ENCODE assay signal across 8 mouse cellular contexts in the genomic region with DNA sequence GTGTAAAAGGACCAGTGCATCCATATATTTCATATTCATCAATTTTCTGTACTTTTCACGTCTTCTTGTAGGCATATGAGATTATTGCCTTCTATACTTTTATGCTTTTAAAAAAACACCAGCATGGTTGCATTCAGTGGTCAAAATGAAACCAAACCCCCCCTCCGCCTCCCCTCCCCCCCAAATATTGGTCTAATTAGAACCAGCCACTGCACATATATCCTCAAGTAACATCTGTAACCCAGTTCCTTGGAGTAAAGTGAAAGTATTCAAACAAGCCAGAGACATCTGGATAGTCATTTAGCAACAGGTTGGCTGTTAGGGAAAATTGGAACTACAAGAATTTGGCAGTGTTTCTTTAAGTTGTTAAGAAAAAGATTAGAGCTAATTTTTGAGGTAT. TPM values are rescaled to one million over a fixed set of nuclear protein-coding genes. Genes with fewer than 3 reads are reported as not detected.
DNase-seq lines count a peak whose midpoint lies in the region; ATAC-seq and TF ChIP-seq lines count a peak whose summit lies in the region.

No protein-coding gene starts in this region.

- no peaks in the 10 kb centered on the region for H3K9me3 ChIP-seq in kidney, embryonic 14.5 days (ENCODE audit: control insufficient read depth, low read length)
- no peaks in the 10 kb centered on the region for H3K9me3 ChIP-seq in hindbrain, embryonic 13.5 days
- no peaks in the 10 kb centered on the region for H3K9me3 ChIP-seq in midbrain, embryonic 13.5 days

- WGBS in kidney, embryonic 14.5 days, result 58% methylated on average over 2 of the region's 2 CpGs
- WGBS in hindbrain, embryonic 13.5 days, result 59% methylated on average over 2 of the region's 2 CpGs
- 55% methylated on average over 2 of the region's 2 CpGs for WGBS in midbrain, embryonic 13.5 days

- H3K4me3 ChIP-seq in kidney, embryonic 14.5 days (ENCODE audit: low read length), result peak overlapping the region; percentile 63
- H3K4me3 ChIP-seq in bone marrow macrophage, adult 2 months (ENCODE audit: insufficient read depth, low read length), result peak overlapping the region; percentile 91
- H3K4me3 ChIP-seq in hindbrain, embryonic 13.5 days, result no peak overlapping the region; the same call in 1 of the 2 replicates
- no peak overlapping the region; the same call in 1 of the 2 replicates for H3K4me3 ChIP-seq in midbrain, embryonic 13.5 days (replicated peaks)

- H3K36me3 ChIP-seq in kidney, embryonic 14.5 days (ENCODE audit: control insufficient read depth, insufficient read depth, low read length), result no peaks in the 10 kb centered on the region
- no peaks in the 10 kb centered on the region for H3K36me3 ChIP-seq in hindbrain, embryonic 13.5 days
- H3K36me3 ChIP-seq in midbrain, embryonic 13.5 days, result no peaks in the 10 kb centered on the region

- peak overlapping the region; percentile 88; the same call in 1 of the 2 replicates for H3K9ac ChIP-seq in kidney, embryonic 14.5 days (ENCODE audit: low read depth, low read length)
- H3K9ac ChIP-seq in hindbrain, embryonic 13.5 days, result no peak overlapping the region
- H3K9ac ChIP-seq in midbrain, embryonic 13.5 days (replicated peaks), result no peak overlapping the region

- TF ChIP-seq POLR2A in bone marrow macrophage, adult 2 months (IDR thresholded peaks at IDR 0.05; ENCODE audit: borderline replicate concordance, low read depth, low read length), result no peak

- H3K27ac ChIP-seq in kidney, embryonic 14.5 days (ENCODE audit: low read depth, low read length), result no peak overlapping the region
- peak overlapping the region; percentile 90 for H3K27ac ChIP-seq in bone marrow macrophage, adult 2 months (ENCODE audit: insufficient read depth, low read depth, low read length)
- H3K27ac ChIP-seq in hindbrain, embryonic 13.5 days, result no peak overlapping the region
- H3K27ac ChIP-seq in midbrain, embryonic 13.5 days, result no peak overlapping the region

- H3K27me3 ChIP-seq in kidney, embryonic 14.5 days (ENCODE audit: control insufficient read depth, insufficient read depth, low read length), result peaks cover 11% of the 10 kb centered on the region
- peaks cover 38% of the 10 kb centered on the region for H3K27me3 ChIP-seq in hindbrain, embryonic 13.5 days
- H3K27me3 ChIP-seq in midbrain, embryonic 13.5 days, result peaks cover 35% of the 10 kb centered on the region

- H3K4me2 ChIP-seq in kidney, embryonic 14.5 days (replicated peaks; ENCODE audit: low read depth, low read length), result peak overlapping the region; percentile 98
- peak overlapping the region; percentile 74 for H3K4me2 ChIP-seq in hindbrain, embryonic 13.5 days
- H3K4me2 ChIP-seq in midbrain, embryonic 13.5 days (replicated peaks), result peak overlapping the region; percentile 90

- no peak for TF ChIP-seq CTCF in bone marrow macrophage, adult 2 months (IDR thresholded peaks at IDR 0.05; ENCODE audit: low read depth, low read length)

- 0 out of 2 replicates have a peak, but pooled peaks cover 3% of the 10 kb centered on the region for H3K4me1 ChIP-seq in kidney, embryonic 14.5 days (ENCODE audit: control insufficient read depth, insufficient read depth, low read length)
- H3K4me1 ChIP-seq in bone marrow macrophage, adult 2 months (ENCODE audit: control insufficient read depth, insufficient read depth, low read length), result no peaks in the 10 kb centered on the region; the same call in 1 of the 2 replicates
- H3K4me1 ChIP-seq in hindbrain, embryonic 13.5 days (replicated peaks), result peaks cover 22% of the 10 kb centered on the region
- H3K4me1 ChIP-seq in midbrain, embryonic 13.5 days (replicated peaks), result peaks cover 31% of the 10 kb centered on the region

- ATAC-seq in kidney, embryonic 14.5 days (ENCODE audit: low FRiP score, low TSS enrichment), result no peak
- no peak for ATAC-seq in hindbrain, embryonic 13.5 days (ENCODE audit: low FRiP score)
- ATAC-seq in midbrain, embryonic 13.5 days, result no peak

- intact Hi-C loops in left cerebral cortex, postnatal 14 days (cut with DNase I), result no loop called here

- DNase-seq in kidney, adult 18-20 months, result no peak
- no peak for DNase-seq in cerebellum, adult 11 months
- no peak for DNase-seq in layer of hippocampus, adult 8-10 months (ENCODE audit: low spot score in 2 of 2)
- DNase-seq in left cerebral cortex, postnatal 14 days (ENCODE audit: low spot score in 2 of 2), result no peak

RNA-seq across cellular contexts. Expression of gene Cdkn2c, which starts 0.5 kb away (rescaled TPM):
- polyA plus RNA-seq in kidney, embryonic 14.5 days (2014; fragmentation: Nextera tagmentation; extraction: Ambion mirVana), result 2.8 and 3.2 TPM in 2 replicates
- 63.5 and 73.9 TPM in 2 replicates for polyA plus RNA-seq in bone marrow macrophage, adult 2 months (2012; ENCODE audit: insufficient read depth, insufficient read length, missing spikeins)
- polyA plus RNA-seq in hindbrain, embryonic 13.5 days (2015; fragmentation: Nextera tagmentation; extraction: Ambion mirVana), result 2.6 and 3.0 TPM in 2 replicates
- polyA plus RNA-seq in midbrain, embryonic 13.5 days (2015; fragmentation: Nextera tagmentation; extraction: Ambion mirVana), result 2.3 and 5.7 TPM in 2 replicates
- 1 to 10 TPM; 2.6 to 4.1 (median 3.0) TPM for total RNA-seq in layer of hippocampus, adult 8-10 months (2022)
- 1 to 10 TPM; 3.1 to 5.7 TPM for total RNA-seq in left cerebral cortex, postnatal 14 days (2021)

RNA-seq across cellular contexts. Expression of gene Faf1, which starts 8.9 kb away (rescaled TPM):
- 27.1 and 34.3 TPM in 2 replicates for polyA plus RNA-seq in kidney, embryonic 14.5 days (2014; fragmentation: Nextera tagmentation; extraction: Ambion mirVana)
- 18.7 and 22.3 TPM in 2 replicates for polyA plus RNA-seq in bone marrow macrophage, adult 2 months (2012; ENCODE audit: insufficient read depth, insufficient read length, missing spikeins)
- polyA plus RNA-seq in hindbrain, embryonic 13.5 days (2015; fragmentation: Nextera tagmentation; extraction: Ambion mirVana), result 32.0 and 32.6 TPM in 2 replicates
- polyA plus RNA-seq in midbrain, embryonic 13.5 days (2015; fragmentation: Nextera tagmentation; extraction: Ambion mirVana), result 29.2 and 32.9 TPM in 2 replicates
- total RNA-seq in layer of hippocampus, adult 8-10 months (2022), result 10 to 100 TPM; 22.9 to 26.6 (median 24.3) TPM
- total RNA-seq in left cerebral cortex, postnatal 14 days (2021), result 10 to 100 TPM; 23.5 to 26.9 TPM

Comparison
In these comparisons a context has a peak if more than half of its experiments do, and no peak if none do; other contexts are left out.
1. H3K4me3 ChIP-seq: peak in kidney, embryonic 14.5 days (single experiment) and bone marrow macrophage, adult 2 months (single experiment); none in hindbrain, embryonic 13.5 days (single experiment) and midbrain, embryonic 13.5 days (single experiment).
2. Peak in every context shown above with its lines, with median percentiles within 50 percentile points of each other: H3K4me2 ChIP-seq.